Mouse (Mus musculus) hindbrain, embryonic 13.5 days (tissue): ENCODE data around the gene Mex3b. TPM values are rescaled to one million over a fixed set of nuclear protein-coding genes. Genes with fewer than 3 reads are reported as not detected.

Source experiments
- ATAC-seq: fragments of 200-750 bp; cut with Nextera tagmentation; 2 replicates; pipeline ENCODE4 v1.8.0; 2017; ENCODE audit warnings: moderate TSS enrichment; ENCODE audit not compliant: low FRiP score
- H3K27ac ChIP-seq: fragments of 300-500 bp; sonication (generic); 2 replicates; pipeline ENCODE4 v1.5.1; 2015; ENCODE audit warnings: inconsistent platforms, mild to moderate bottlenecking, moderate library complexity
- H3K27me3 ChIP-seq: fragments of 300-500 bp; sonication (generic); 2 replicates; pipeline ENCODE4 v1.6.1; 2015; ENCODE audit warnings: mild to moderate bottlenecking, inconsistent platforms
- H3K36me3 ChIP-seq: fragments of 300-500 bp; sonication (generic); 2 replicates; pipeline ENCODE4 v1.6.1; 2015; ENCODE audit warnings: mild to moderate bottlenecking, inconsistent platforms
- H3K4me1 ChIP-seq: fragments of 300-500 bp; sonication (generic); replicated peaks from 2 replicates; pipeline ENCODE4 v1.6.1; 2015; ENCODE audit warnings: inconsistent platforms
- H3K4me2 ChIP-seq: fragments of 300-500 bp; sonication (generic); 2 replicates; pipeline ENCODE4 v1.6.1; 2015; ENCODE audit warnings: inconsistent platforms, mild to moderate bottlenecking, moderate library complexity
- H3K4me3 ChIP-seq: fragments of 300-500 bp; sonication (generic); 2 replicates; pipeline ENCODE4 v1.5.1; 2015; ENCODE audit warnings: mild to moderate bottlenecking, inconsistent platforms
- H3K9ac ChIP-seq: fragments of 300-500 bp; sonication (generic); 2 replicates; pipeline ENCODE4 v1.6.1; 2015; ENCODE audit warnings: mild to moderate bottlenecking, inconsistent platforms
- H3K9me3 ChIP-seq: fragments of 300-500 bp; sonication (generic); 2 replicates; pipeline ENCODE4 v1.6.1; 2016; ENCODE audit warnings: inconsistent platforms
- WGBS: fragments of 180-500 bp; shearing (Covaris S2); methylation state at CpG from one replicate; pipeline ENCODE4 v1.1.7; 2015; 5-methylcytosine and 5-hydroxymethylcytosine counted together
- polyA plus RNA-seq: library from polyadenylated mRNA; unstranded; fragments of >200 nt; fragmentation: Nextera tagmentation; extraction: Ambion mirVana; gene quantifications from 2 replicates; pipeline ENCODE4 v1.2.1, GENCODE M21; 2015

The Mex3b gene
- 35.1 and 37.5 TPM in 2 replicates for polyA plus RNA-seq

- H3K9me3 ChIP-seq: no peaks in the 10 kb centered on the region
- H3K36me3 ChIP-seq: peaks cover 22% of the 10 kb centered on the region
- peak within 1 kb of the TSS; percentile 97 for H3K4me3 ChIP-seq
- WGBS: under 1% methylated on average over 61 of the region's 87 CpGs
- no peak for ATAC-seq
- H3K4me1 ChIP-seq: peaks cover 27% of the 10 kb centered on the region
- peak within 1 kb of the TSS; percentile 93 for H3K4me2 ChIP-seq
- no peaks in the 10 kb centered on the region for H3K27me3 ChIP-seq
- H3K9ac ChIP-seq: peak within 1 kb of the TSS; percentile 100
- peak within 1 kb of the TSS; percentile 100 for H3K27ac ChIP-seq
Measured at GRCm38 (mm10) chr7:82867271-82868121, at the start of gene Mex3b. Mex3b (plus strand) TSS chr7:82867333.

GRCm38 (mm10) chr7:82819541-82819940 is 47.6 kb upstream of the Mex3b start:
- Histone ChIP-seq H3K9me3 (no peaks in the 10 kb centered on the region), H3K27ac (no peak overlapping the region), H3K4me1 (no peaks in the 10 kb centered on the region), H3K4me3 (no peak overlapping the region), H3K4me2 (no peak overlapping the region), H3K9ac (no peak overlapping the region), H3K27me3 (no peaks in the 10 kb centered on the region), H3K36me3 (no peaks in the 10 kb centered on the region)
- no peak for ATAC-seq
- WGBS: 86% methylated on average over 7 of the region's 7 CpGs

- Histone ChIP-seq H3K27ac (no peak overlapping the region), H3K4me1 (no peaks in the 10 kb centered on the region), H3K27me3 (no peaks in the 10 kb centered on the region), H3K9ac (no peak overlapping the region), H3K36me3 (no peaks in the 10 kb centered on the region), H3K4me3 (no peak overlapping the region), H3K9me3 (no peaks in the 10 kb centered on the region), H3K4me2 (no peak overlapping the region)
- 72% methylated on average over 4 of the region's 4 CpGs for WGBS
- ATAC-seq: no peak
Measured at GRCm38 (mm10) chr7:82820661-82821060, 46.5 kb upstream of the Mex3b start.

- Histone ChIP-seq H3K27me3 (no peaks in the 10 kb centered on the region), H3K9ac (no peak overlapping the region), H3K27ac (no peak overlapping the region), H3K4me1 (no peaks in the 10 kb centered on the region), H3K4me2 (no peak overlapping the region), H3K36me3 (no peaks in the 10 kb centered on the region), H3K9me3 (no peaks in the 10 kb centered on the region), H3K4me3 (no peak overlapping the region)
- ATAC-seq: no peak
- 72% methylated on average over 3 of the region's 3 CpGs for WGBS
Measured at GRCm38 (mm10) chr7:82821501-82821900, 45.6 kb upstream of the Mex3b start.

GRCm38 (mm10) chr7:82822528-82822927 is 44.6 kb upstream of the Mex3b start:
- no peak overlapping the region for H3K9ac ChIP-seq
- no peaks in the 10 kb centered on the region for H3K36me3 ChIP-seq
- no peak overlapping the region for H3K4me2 ChIP-seq
- H3K9me3 ChIP-seq: no peaks in the 10 kb centered on the region
- H3K27ac ChIP-seq: no peak overlapping the region
- H3K27me3 ChIP-seq: no peaks in the 10 kb centered on the region
- H3K4me3 ChIP-seq: no peak overlapping the region
- no peaks in the 10 kb centered on the region for H3K4me1 ChIP-seq
- ATAC-seq: no peak
- 43% methylated on average over 1 of the region's 1 CpGs for WGBS

- Histone ChIP-seq H3K4me2 (no peak overlapping the region), H3K9ac (no peak overlapping the region), H3K4me1 (no peaks in the 10 kb centered on the region), H3K27me3 (no peaks in the 10 kb centered on the region), H3K36me3 (no peaks in the 10 kb centered on the region), H3K27ac (no peak overlapping the region), H3K4me3 (no peak overlapping the region), H3K9me3 (no peaks in the 10 kb centered on the region)
- no peak for ATAC-seq
- 77% methylated on average over 2 of the region's 2 CpGs for WGBS
Measured at GRCm38 (mm10) chr7:82828193-82828592, 38.9 kb upstream of the Mex3b start.

GRCm38 (mm10) chr7:82829516-82829915 is 37.6 kb upstream of the Mex3b start:
- Histone ChIP-seq H3K27me3 (no peaks in the 10 kb centered on the region), H3K4me3 (no peak overlapping the region)
- WGBS: 86% methylated on average over 3 of the region's 3 CpGs

GRCm38 (mm10) chr7:82834471-82834870 is 32.7 kb upstream of the Mex3b start:
- WGBS: 90% methylated on average over 4 of the region's 4 CpGs
- H3K9ac ChIP-seq: no peak overlapping the region
- no peak overlapping the region for H3K4me3 ChIP-seq
- H3K4me1 ChIP-seq: peaks cover 12% of the 10 kb centered on the region
- no peak for ATAC-seq
- no peak overlapping the region for H3K27ac ChIP-seq
- no peak overlapping the region for H3K4me2 ChIP-seq
- H3K27me3 ChIP-seq: no peaks in the 10 kb centered on the region
- H3K36me3 ChIP-seq: no peaks in the 10 kb centered on the region
- H3K9me3 ChIP-seq: no peaks in the 10 kb centered on the region

More at GRCm38 (mm10) chr7:82829516-82829915, 37.6 kb upstream of the Mex3b start:
- H3K9me3 ChIP-seq: no peaks in the 10 kb centered on the region
- ATAC-seq: no peak
- H3K4me1 ChIP-seq: no peaks in the 10 kb centered on the region
- no peaks in the 10 kb centered on the region for H3K36me3 ChIP-seq
- H3K9ac ChIP-seq: no peak overlapping the region
- H3K4me2 ChIP-seq: no peak overlapping the region
- no peak overlapping the region for H3K27ac ChIP-seq

- Histone ChIP-seq H3K9me3 (no peaks in the 10 kb centered on the region), H3K4me2 (no peak overlapping the region), H3K4me3 (no peak overlapping the region), H3K27me3 (no peaks in the 10 kb centered on the region), H3K36me3 (no peaks in the 10 kb centered on the region), H3K4me1 (peaks cover 25% of the 10 kb centered on the region), H3K27ac (no peak overlapping the region), H3K9ac (no peak overlapping the region)
- 52% methylated on average over 1 of the region's 1 CpGs for WGBS
- ATAC-seq: no peak
Measured at GRCm38 (mm10) chr7:82838414-82838813, 28.7 kb upstream of the Mex3b start.

GRCm38 (mm10) chr7:82838965-82839675 is 28.0 kb upstream of the Mex3b start:
- Histone ChIP-seq H3K27me3 (no peaks in the 10 kb centered on the region), H3K4me1 (peaks cover 25% of the 10 kb centered on the region), H3K4me3 (no peak overlapping the region), H3K27ac (no peak overlapping the region), H3K4me2 (no peak overlapping the region), H3K36me3 (no peaks in the 10 kb centered on the region), H3K9me3 (no peaks in the 10 kb centered on the region), H3K9ac (no peak overlapping the region)
- no peak for ATAC-seq
- 51% methylated on average over 11 of the region's 11 CpGs for WGBS

- H3K4me3 ChIP-seq: no peak overlapping the region
- 0 out of 2 replicates have a peak overlapping the region, but pooled peaks have one; percentile 4 for H3K27ac ChIP-seq
- H3K27me3 ChIP-seq: no peaks in the 10 kb centered on the region
- no peak for ATAC-seq
- H3K36me3 ChIP-seq: no peaks in the 10 kb centered on the region
- peaks cover 22% of the 10 kb centered on the region for H3K4me1 ChIP-seq
- peak overlapping the region; percentile 15; the same call in 1 of the 2 replicates for H3K4me2 ChIP-seq
- no peak overlapping the region for H3K9ac ChIP-seq
- H3K9me3 ChIP-seq: no peaks in the 10 kb centered on the region
- WGBS: 32% methylated on average over 10 of the region's 10 CpGs
Measured at GRCm38 (mm10) chr7:82842222-82842920, 24.8 kb upstream of the Mex3b start.

GRCm38 (mm10) chr7:82850756-82851155 is 16.4 kb upstream of the Mex3b start:
- Histone ChIP-seq H3K9me3 (no peaks in the 10 kb centered on the region), H3K4me2 (no peak overlapping the region), H3K4me1 (peaks cover 9% of the 10 kb centered on the region; the same call in 1 of the 2 replicates), H3K9ac (no peak overlapping the region), H3K36me3 (no peaks in the 10 kb centered on the region), H3K4me3 (no peak overlapping the region), H3K27ac (no peak overlapping the region), H3K27me3 (no peaks in the 10 kb centered on the region)
- WGBS: 91% methylated on average over 3 of the region's 3 CpGs
- no peak for ATAC-seq
